Mouse (Mus musculus): Measurements from ENCODE around the gene Clca3b. TPM values are rescaled to one million over a fixed set of nuclear protein-coding genes. Genes with fewer than 3 reads are reported as not detected.

The Clca3b gene
- polyA plus RNA-seq, 1 experiment from 2014 or later = 0.79 TPM

Other genes starting within 250 kb of the Clca3b start
- gene Sh3glb1, start 129.0 kb downstream of the Clca3b start, polyA plus RNA-seq (2015; fragmentation: Nextera tagmentation; extraction: Ambion mirVana) = 89.3 and 91.0 TPM in 2 replicates
- 7.6 and 12.7 TPM in 2 replicates for gene Clca3a1, start 88.4 kb downstream of the Clca3b start, polyA plus RNA-seq (2015; fragmentation: Nextera tagmentation; extraction: Ambion mirVana)
- 0.77 and 1.1 TPM in 2 replicates for gene Clca3a2, start 29.9 kb downstream of the Clca3b start, polyA plus RNA-seq (2015; fragmentation: Nextera tagmentation; extraction: Ambion mirVana)
- 5.9 and 6.9 TPM in 2 replicates for gene Clca4b, start 83.2 kb upstream of the Clca3b start, polyA plus RNA-seq (2015; fragmentation: Nextera tagmentation; extraction: Ambion mirVana)
- 0.07 TPM in 1 of 2 replicates, not detected in the other for gene Clca4a, start 125.7 kb upstream of the Clca3b start, polyA plus RNA-seq (2015; fragmentation: Nextera tagmentation; extraction: Ambion mirVana)
- gene Clca1, start 183.4 kb upstream of the Clca3b start, polyA plus RNA-seq (2015; fragmentation: Nextera tagmentation; extraction: Ambion mirVana) = 10.7 and 11.8 TPM in 2 replicates

Data from stomach, embryonic 16.5 days (tissue).